Mouse (Mus musculus) embryo, embryonic 9.5 days (tissue): ENCODE data around the gene Capn3.

ENCODE experiments used
- DNase-seq: peaks from one replicate; pipeline ENCODE4 v3.0.0-alpha.2; 2017; ENCODE audit errors: extremely low spot score

Gene Capn3

DNA sequence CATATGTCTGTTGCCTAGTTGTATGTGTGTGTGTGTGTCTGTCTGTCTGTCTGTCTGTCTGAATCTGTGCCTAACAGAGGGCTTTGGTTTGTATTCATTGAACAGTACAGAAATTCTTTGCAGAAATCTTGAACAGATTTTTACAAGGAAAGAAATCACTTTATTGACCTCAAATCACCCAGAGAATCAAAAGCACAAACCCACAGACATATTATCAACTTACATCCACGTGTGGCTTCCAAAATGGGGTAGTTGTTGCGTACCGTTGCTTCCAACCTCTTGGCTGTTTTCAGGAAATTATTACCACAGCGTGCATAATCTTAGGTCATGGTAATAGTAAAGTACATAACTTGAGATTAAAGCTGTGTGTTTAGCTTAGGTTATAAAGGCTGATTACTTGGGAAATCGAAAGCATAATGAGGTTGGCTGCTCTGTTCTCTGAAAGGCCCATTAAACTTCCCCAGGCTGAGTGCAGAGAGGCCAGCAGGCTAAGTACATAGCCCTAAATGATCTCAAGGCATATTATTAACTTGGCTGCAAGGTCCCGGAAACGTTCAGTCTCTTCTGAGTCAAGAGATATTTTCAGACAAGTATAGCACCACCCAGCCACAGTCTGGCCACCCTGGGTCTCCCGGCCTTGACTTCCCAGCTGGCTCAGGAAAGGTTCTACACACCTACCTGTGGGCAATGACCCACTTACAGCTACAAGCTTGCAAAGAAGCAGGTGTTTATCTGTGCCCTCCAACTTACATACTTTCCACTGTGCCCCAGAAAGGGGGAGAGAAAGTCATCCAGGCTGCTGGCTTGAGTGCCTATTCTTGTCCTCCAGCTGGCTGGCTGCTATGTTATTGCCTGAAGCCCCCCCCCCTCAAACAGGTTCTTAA lies 26.9 kb downstream of the Capn3 start:
- no peak for DNase-seq

GRCm38 (mm10) chr2:120484241-120484640 lies 28.4 kb downstream of the Capn3 start:
- no peak for DNase-seq

GRCm38 (mm10) chr2:120493254-120493653 lies 37.4 kb downstream of the Capn3 start:
- no peak for DNase-seq

GRCm38 (mm10) chr2:120496511-120496910 lies 40.7 kb downstream of the Capn3 start:
- no peak for DNase-seq

- DNase-seq = no peak
Measured at GRCm38 (mm10) chr2:120499971-120500471, 44.2 kb downstream of the Capn3 start.

DNA sequence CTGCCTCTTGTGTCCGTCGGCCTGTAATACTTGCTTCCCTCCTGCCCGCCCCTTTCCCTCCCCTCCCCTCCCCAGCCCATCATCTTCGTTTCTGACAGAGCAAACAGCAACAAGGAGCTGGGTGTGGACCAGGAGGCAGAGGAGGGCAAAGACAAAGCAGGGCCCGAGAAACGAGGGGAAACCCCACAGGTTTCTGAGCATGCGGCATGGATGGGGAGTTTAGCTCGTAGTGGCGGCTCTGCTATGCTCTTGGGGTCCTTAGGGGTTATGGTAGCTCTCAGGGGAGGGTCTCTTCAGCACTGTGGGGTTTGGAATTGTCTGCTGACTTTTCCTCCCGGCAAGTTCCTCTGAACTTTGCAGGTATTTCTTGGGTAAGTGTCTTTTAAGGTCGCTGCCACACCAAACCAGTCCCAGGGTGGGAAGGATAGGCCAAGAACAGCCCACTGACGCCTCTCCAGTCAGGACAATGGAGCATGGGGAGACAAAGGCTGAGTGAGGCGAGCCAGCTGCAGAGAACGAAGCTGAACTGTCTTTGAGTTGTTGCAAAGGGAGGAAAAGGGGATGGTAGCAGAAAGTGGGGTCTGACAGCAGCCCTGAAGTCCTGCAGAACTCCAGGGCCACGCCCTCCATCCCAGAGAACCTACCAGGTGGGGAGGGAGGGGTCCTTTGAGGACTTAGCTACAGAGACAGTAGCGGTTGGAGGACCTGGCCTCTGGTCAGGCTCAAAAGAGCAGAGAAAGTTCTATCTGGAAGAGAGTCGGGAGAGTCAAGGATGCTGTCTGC lies 45.5 kb downstream of the Capn3 start:
- no peak for DNase-seq

DNA sequence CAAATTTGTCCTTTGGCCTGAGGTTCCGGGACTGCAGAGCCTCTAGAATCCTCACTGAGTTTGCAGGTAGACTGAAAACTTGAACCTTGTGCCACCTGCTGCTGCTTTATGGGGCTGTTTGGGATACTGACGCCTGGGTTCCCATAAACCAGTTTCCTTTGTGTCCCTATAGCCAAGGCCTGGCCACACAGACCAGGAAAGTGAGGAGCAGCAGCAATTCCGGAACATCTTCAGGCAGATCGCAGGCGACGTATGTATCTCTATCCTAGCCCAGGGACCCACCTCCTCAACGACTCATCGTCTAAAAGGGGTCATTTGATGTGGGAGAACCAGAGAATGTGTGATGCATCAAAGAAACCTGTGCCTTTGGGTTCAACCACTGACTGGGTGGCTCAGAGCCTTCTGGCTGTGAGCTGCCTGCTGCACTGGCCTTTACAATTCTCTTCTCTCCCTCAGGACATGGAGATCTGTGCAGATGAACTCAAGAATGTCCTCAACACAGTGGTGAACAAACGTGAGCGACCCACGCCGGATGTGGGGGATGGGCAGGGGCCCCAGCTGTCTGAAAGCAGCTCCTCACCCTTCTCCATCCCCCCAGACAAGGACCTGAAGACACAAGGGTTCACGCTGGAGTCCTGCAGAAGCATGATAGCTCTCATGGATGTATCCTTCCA lies 46.2 kb downstream of the Capn3 start:
- DNase-seq = no peak

GRCm38 (mm10) chr2:120502605-120502990 lies 46.8 kb downstream of the Capn3 start:
- DNase-seq = no peak

DNA sequence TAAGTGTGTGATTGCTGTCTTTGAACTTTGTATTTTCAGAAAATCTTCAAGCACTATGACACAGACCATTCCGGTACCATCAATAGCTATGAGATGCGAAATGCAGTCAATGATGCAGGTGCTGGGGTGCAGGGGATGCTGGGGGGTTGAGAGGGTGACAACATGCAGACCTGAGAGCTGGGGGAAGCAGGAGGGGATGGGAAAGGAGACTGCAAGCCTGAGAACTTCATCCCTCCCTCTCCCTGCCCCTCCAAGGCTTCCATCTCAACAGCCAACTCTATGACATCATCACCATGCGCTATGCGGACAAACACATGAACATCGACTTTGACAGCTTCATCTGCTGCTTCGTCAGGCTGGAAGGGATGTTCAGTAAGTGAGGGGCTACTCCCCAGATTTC lies 47.3 kb downstream of the Capn3 start:
- no peak for DNase-seq

DNA sequence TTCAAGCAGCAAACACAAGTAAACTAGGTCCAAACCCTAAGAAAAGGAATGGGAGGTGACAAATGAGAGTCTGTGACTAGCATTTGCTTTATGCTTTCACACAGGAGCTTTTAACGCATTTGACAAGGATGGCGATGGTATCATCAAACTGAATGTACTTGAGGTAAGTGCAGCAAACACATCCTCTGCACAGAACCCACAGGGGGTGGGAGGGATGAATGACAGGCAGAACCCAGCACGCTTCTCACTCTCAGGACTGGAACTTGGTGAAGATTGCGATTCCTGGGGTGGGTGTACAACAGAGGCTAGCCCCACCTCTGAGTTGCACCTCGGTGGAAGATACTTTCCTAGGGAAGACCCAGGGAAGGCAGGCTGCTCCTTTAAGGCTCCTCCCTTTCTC lies 48.2 kb downstream of the Capn3 start:
- DNase-seq = no peak

DNA sequence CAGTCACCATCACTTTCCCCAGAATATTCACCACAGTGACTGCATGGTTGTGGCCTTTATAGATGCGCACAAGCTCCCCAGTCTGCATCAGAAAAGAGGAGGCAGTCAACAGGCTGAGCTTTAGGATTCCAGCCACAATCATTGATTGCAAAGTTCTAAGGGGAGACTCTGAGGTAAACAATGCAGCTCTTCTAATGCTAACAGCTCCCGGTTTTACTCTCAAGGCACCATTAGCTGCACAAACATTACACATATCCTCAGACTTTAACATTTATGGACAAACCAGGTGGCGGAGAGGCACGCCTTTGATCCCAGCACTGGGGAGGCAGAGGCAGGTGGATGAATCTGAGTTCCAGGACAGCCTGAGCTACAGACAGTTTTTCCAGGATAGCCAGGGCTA lies 58.4 kb downstream of the Capn3 start:
- DNase-seq = no peak

DNA sequence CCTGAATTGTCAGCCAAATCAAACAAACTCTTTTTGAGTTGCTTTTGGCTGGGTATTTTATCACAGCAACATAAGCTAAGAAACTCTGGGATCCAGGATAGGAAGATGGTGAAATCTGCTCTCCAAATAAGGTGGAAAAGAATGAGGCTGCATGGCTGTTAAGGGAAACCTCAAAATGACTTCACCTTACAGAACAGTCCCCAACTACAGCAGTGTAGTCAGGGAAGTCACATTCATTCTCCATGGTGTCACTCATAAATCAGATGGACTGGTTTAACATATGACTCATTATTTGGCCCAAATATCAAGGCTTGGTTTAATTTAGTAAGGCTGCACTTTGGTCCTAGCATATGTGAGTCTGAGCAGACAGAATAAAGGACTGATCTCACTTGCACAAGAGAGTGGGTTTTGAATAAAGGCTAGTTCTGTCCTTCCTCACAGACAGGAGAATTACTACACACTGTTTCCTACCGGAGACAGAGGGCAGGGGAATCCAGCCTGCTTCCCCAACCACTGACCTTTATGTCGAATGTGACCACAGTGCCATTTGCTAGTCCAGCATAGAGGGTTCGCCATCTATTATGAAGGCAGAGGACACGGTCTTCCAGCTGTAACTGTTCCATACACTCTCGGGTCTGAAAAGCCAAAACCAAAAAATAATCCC lies 62.9 kb downstream of the Capn3 start:
- no peak for DNase-seq

GRCm38 (mm10) chr2:120526771-120527170 lies 71.0 kb downstream of the Capn3 start:
- DNase-seq = no peak

DNA sequence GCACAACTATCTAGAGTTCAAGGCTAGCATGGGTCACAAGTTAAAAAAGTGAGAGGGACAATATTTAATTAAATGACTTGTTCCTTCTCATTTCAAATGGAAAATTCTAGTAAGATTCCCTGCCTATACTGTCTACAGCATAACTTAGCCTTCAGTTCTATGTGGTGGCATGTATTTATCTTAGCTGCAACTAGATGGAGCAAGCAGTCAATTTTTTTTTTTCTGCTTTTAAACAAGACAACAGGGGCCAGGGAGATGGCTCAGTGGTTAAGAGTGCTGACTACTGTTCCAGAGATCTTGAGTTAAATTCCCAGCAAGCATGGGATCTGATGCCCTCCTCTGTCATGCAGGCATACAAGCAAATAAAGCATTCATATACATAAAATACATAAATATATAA lies 73.7 kb downstream of the Capn3 start:
- no peak for DNase-seq

DNA sequence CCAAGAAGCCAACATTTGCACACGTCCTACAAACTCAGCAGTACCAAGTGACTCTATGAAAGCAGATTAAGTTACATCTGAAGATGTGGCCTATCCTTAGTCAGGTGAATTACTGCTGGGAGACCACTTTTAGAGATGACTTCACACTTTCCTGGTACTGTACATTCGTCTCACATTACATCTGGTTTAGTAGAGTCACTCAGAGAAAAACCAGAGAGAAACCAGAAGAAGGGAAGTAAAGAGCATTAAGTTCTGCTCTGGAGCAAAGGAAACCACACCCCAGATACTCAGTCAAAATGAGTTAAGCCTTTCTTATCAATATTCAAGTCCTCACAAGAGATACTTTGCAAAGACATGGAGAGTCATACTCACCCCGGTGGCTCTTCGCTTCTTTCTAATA lies 75.4 kb downstream of the Capn3 start:
- DNase-seq = no peak

DNA sequence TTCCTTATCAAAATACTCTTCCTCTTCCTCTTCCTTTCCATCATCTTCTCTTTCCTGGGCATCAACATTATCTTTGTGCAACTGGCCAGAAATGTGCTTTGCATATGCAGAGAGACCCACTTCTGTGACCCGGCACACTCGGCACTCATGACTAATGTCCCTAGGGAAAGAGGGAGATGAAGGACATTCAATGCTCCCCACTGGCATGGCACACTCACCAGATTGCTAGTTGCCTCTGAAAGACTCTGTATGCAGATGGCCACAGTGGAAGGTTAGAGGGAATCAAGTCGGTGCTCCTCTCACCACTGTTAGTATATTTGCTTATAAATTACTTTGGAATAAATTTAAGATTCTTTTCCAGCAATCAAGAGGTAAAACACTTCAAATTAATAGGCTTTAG lies 83.5 kb downstream of the Capn3 start:
- no peak for DNase-seq

- DNase-seq = no peak
Measured at GRCm38 (mm10) chr2:120539778-120540208, 84.0 kb downstream of the Capn3 start.

GRCm38 (mm10) chr2:120544732-120545131 lies 88.9 kb downstream of the Capn3 start:
- no peak for DNase-seq
